ENCODE assay signal across 9 mouse cellular contexts in genomic region chr9:50554241-50555093, GRCm38 (mm10). TPM values are rescaled to one million over a fixed set of nuclear protein-coding genes. Genes with fewer than 3 reads are reported as not detected.
DNase-seq lines count a peak whose midpoint lies in the region; ATAC-seq and TF ChIP-seq lines count a peak whose summit lies in the region.
"Had no signal": no experiment of that assay in that cellular context is flagged by ENCODE, and none has a peak within 500 bp of the region (broad histone marks: within the 10 kb centered on the region; RNA-seq: fewer than 3 reads in every experiment).

TSS of gene Il18 (plus strand) at chr9:50554827.

- H3K4me1 ChIP-seq in intestine, postnatal 0 days (replicated peaks; ENCODE audit: control insufficient read depth, insufficient read depth, low read length), result 0 out of 2 replicates have a peak, but pooled peaks cover 2% of the 10 kb centered on the region
- peaks cover 16% of the 10 kb centered on the region for H3K4me1 ChIP-seq in midbrain, embryonic 12.5 days
- H3K4me1 ChIP-seq in spleen, adult 2 months (ENCODE audit: control insufficient read depth, insufficient read depth, insufficient read length), result peaks cover 11% of the 10 kb centered on the region

- peak within 1 kb of the TSS; percentile 74 for H3K27ac ChIP-seq in gastrocnemius, adult 2 months
- H3K27ac ChIP-seq in intestine, postnatal 0 days (ENCODE audit: low read depth, low read length), result peak within 1 kb of the TSS; percentile 84
- peak within 1 kb of the TSS; percentile 93 for H3K27ac ChIP-seq in midbrain, embryonic 12.5 days (replicated peaks)
- peak within 1 kb of the TSS; percentile 64 for H3K27ac ChIP-seq in spleen, adult 2 months (ENCODE audit: insufficient read depth, low read length)

- no peak for TF ChIP-seq CTCF in gastrocnemius, adult 2 months (IDR thresholded peaks at IDR 0.05)
- no peak for TF ChIP-seq CTCF in intestine, postnatal 0 days (IDR thresholded peaks at IDR 0.05; ENCODE audit: low read depth)
- no peak for TF ChIP-seq CTCF in spleen, adult 2 months (IDR thresholded peaks at IDR 0.05; ENCODE audit: extremely low read depth, insufficient read depth, insufficient read length, insufficient replicate concordance)

- TF ChIP-seq POLR2A in spleen, adult 2 months (IDR thresholded peaks at IDR 0.05; ENCODE audit: low read depth, low read length), result no peak

- intact Hi-C loops in gastrocnemius, adult 2 months (cut with DNase I), result no loop called here
- intact Hi-C loops in left cerebral cortex, postnatal 36 days (cut with DNase I), result no loop called here

- peak; percentile 89 for ATAC-seq in intestine, postnatal 0 days
- ATAC-seq in midbrain, embryonic 12.5 days (ENCODE audit: low FRiP score, low read depth), result peak; percentile 98

- 16% methylated on average over 12 of the region's 12 CpGs for WGBS in intestine, postnatal 0 days
- WGBS in midbrain, embryonic 12.5 days, result 20% methylated on average over 12 of the region's 12 CpGs
- 25% methylated on average over 12 of the region's 12 CpGs for WGBS in spleen, adult 2 months

- peak within 1 kb of the TSS; percentile 64 for H3K4me3 ChIP-seq in gastrocnemius, adult 2 months
- peak within 1 kb of the TSS; percentile 26 for H3K4me3 ChIP-seq in intestine, postnatal 0 days (ENCODE audit: low read depth, low read length)
- H3K4me3 ChIP-seq in midbrain, embryonic 12.5 days, result peak within 1 kb of the TSS; percentile 29
- peak within 1 kb of the TSS; percentile 40; the same call in 1 of the 2 replicates for H3K4me3 ChIP-seq in spleen, adult 2 months (ENCODE audit: extremely low read depth, insufficient read depth, insufficient read length)

- H3K36me3 ChIP-seq in intestine, postnatal 0 days (ENCODE audit: control insufficient read depth, insufficient read depth), result no peaks in the 10 kb centered on the region
- no peaks in the 10 kb centered on the region for H3K36me3 ChIP-seq in midbrain, embryonic 12.5 days
- no peaks in the 10 kb centered on the region for H3K36me3 ChIP-seq in spleen, adult 2 months (ENCODE audit: control insufficient read depth, insufficient read depth, low read length)
- H3K36me3 ChIP-seq: G1E had no signal

- H3K9me3 ChIP-seq in intestine, postnatal 0 days (ENCODE audit: control insufficient read depth), result no peaks in the 10 kb centered on the region
- H3K9me3 ChIP-seq in midbrain, embryonic 12.5 days, result no peaks in the 10 kb centered on the region
- H3K9me3 ChIP-seq: G1E had no signal

- H3K9ac ChIP-seq in intestine, postnatal 0 days (ENCODE audit: low read depth, low read length), result 0 out of 2 replicates have a peak within 1 kb of the TSS, but pooled peaks have one; percentile 17
- H3K9ac ChIP-seq in midbrain, embryonic 12.5 days (replicated peaks), result peak within 1 kb of the TSS; percentile 51; the same call in 1 of the 2 replicates

- peak; percentile 38 for DNase-seq in gastrocnemius, adult 2 months
- DNase-seq in gastrocnemius, postnatal 10 days, result no peak
- peak; percentile 34 to 55 for DNase-seq in cerebellum, postnatal 10 days
- peak; percentile 64 to 78 for DNase-seq in frontal cortex, postnatal 36 days (ENCODE audit: low spot score in 2 of 2)
- DNase-seq in left cerebral cortex, postnatal 36 days (ENCODE audit: low spot score in 2 of 2), result peak; percentile 55 to 58
- peak in 1 of 2 experiments; percentile 67 for DNase-seq in spleen, adult 2 months (ENCODE audit: low read depth in 1 of 2, low spot score in 2 of 2)

- peak within 1 kb of the TSS; percentile 62 for H3K4me2 ChIP-seq in intestine, postnatal 0 days (replicated peaks; ENCODE audit: low read depth)
- H3K4me2 ChIP-seq in midbrain, embryonic 12.5 days (replicated peaks), result peak within 1 kb of the TSS; percentile 50

- H3K27me3 ChIP-seq in intestine, postnatal 0 days (replicated peaks; ENCODE audit: control insufficient read depth, insufficient read depth, low read length), result no peaks in the 10 kb centered on the region
- H3K27me3 ChIP-seq in midbrain, embryonic 12.5 days, result no peaks in the 10 kb centered on the region
- H3K27me3 ChIP-seq in spleen, adult 2 months (ENCODE audit: control insufficient read depth, insufficient read depth, low read length), result no peaks in the 10 kb centered on the region

RNA-seq across cellular contexts. Expression of gene Il18, which starts in this region (rescaled TPM):
- 1 to 10 TPM in 1 of 2 experiments, under 1 TPM in 1; 0.87 to 1.0 TPM for total RNA-seq in gastrocnemius, adult 2 months (2021)
- 1 to 10 TPM in 1 of 2 experiments, under 1 TPM in 1; 0.90 to 1.2 TPM for total RNA-seq in gastrocnemius, postnatal 10 days (2021)
- polyA plus RNA-seq in intestine, postnatal 0 days (2015; fragmentation: Nextera tagmentation; extraction: Ambion mirVana), result 57.3 and 68.7 TPM in 2 replicates
- total RNA-seq in left cerebral cortex, postnatal 36 days (2021), result 10 to 100 TPM; 24.7 to 26.7 TPM
- polyA plus RNA-seq in midbrain, embryonic 12.5 days (2016; fragmentation: Nextera tagmentation; extraction: Ambion mirVana), result 21.9 and 29.2 TPM in 2 replicates
- 10.7 and 12.6 TPM in 2 replicates for polyA plus RNA-seq in spleen, adult 2 months (2012; rRNA removed)
- total RNA-seq: G1E had no signal
- polyA plus RNA-seq: G1E had no signal

Comparison
In these comparisons a context has a peak if more than half of its experiments do, and no peak if none do; other contexts are left out.
1. RNA of gene Il18 (total RNA-seq): 24.7 to 26.7 TPM in left cerebral cortex, postnatal 36 days; 0.90 to 1.2 TPM in gastrocnemius, postnatal 10 days and 0.87 to 1.0 TPM in gastrocnemius, adult 2 months; every median in the first group is over 10 times any median in the second.
2. Peak in every context shown above with its lines, with median percentiles within 50 percentile points of each other: H3K27ac ChIP-seq and H3K4me3 ChIP-seq.